Mouse (Mus musculus): ENCODE measurements around the gene Scd2. TPM values are rescaled to one million over a fixed set of nuclear protein-coding genes. Genes with fewer than 3 reads are reported as not detected.

Scd2 gene
- total and polyA plus RNA-seq, 3 experiments: 47.4 to 593 (median 392) TPM

- H3K9ac ChIP-seq (ENCODE audit: control insufficient read depth, low read depth, low read length, poor library complexity, severe bottlenecking): peak overlapping the region; percentile 82
- H3K36me3 ChIP-seq (ENCODE audit: control insufficient read depth in 1 of 2, insufficient read depth in 2 of 2, low read length in 2 of 2): peaks cover 12 to 41% of the 10 kb centered on the region in 2 experiments
- peak overlapping the region; percentile 31 to 66; a peak in 3 of 4 replicates for H3K4me3 ChIP-seq (ENCODE audit: control insufficient read depth in 1 of 2, insufficient read depth in 1 of 2, low read depth in 2 of 2, low read length in 2 of 2)
- DNase-seq (ENCODE audit: low read depth, low spot score): no peak
- peaks cover 15 to 52% of the 10 kb centered on the region in 2 experiments for H3K4me1 ChIP-seq (ENCODE audit: control insufficient read depth in 1 of 2, insufficient read depth in 2 of 2, low read length in 2 of 2)
- peaks cover 39% of the 10 kb centered on the region for H3K79me2 ChIP-seq (ENCODE audit: control insufficient read depth, insufficient read depth, low read length, poor library complexity)
- no peaks in the 10 kb centered on the region for H3K27me3 ChIP-seq (ENCODE audit: control insufficient read depth in 1 of 2, insufficient read depth in 2 of 2, low read length in 2 of 2)
- H3K27ac ChIP-seq (ENCODE audit: control insufficient read depth, low read depth, low read length): peak overlapping the region; percentile 96
- TF ChIP-seq ZC3H11A (IDR thresholded peaks at IDR 0.05; ENCODE audit: low read depth, low read length) (no peak), ELF1 (IDR thresholded peaks at IDR 0.05; ENCODE audit: low read depth, low read length) (no peak), RCOR1 (IDR thresholded peaks at IDR 0.05; ENCODE audit: low read depth, low read length) (no peak), GATA1 (IDR thresholded peaks at IDR 0.05; ENCODE audit: low read depth, low read length) (no peak), KAT2A (conservative IDR thresholded peaks at IDR 0.05; ENCODE audit: low read depth, low read length) (no peak), UBTF (IDR thresholded peaks at IDR 0.05; ENCODE audit: borderline replicate concordance, insufficient read depth, low read depth, low read length) (no peak), POLR2A (IDR thresholded peaks at IDR 0.05; ENCODE audit: control insufficient read depth in 1 of 2, insufficient read depth in 1 of 2, low read depth in 1 of 2, low read length in 2 of 2, poor library complexity in 1 of 2) (no peak), RAD21 (IDR thresholded peaks at IDR 0.05; ENCODE audit: low read depth, low read length) (no peak), ETS1 (IDR thresholded peaks at IDR 0.05; ENCODE audit: low read depth, low read length) (no peak), SIN3A (IDR thresholded peaks at IDR 0.05; ENCODE audit: low read length) (no peak), EP300 (IDR thresholded peaks at IDR 0.05; ENCODE audit: low read depth in 1 of 2, low read length in 2 of 2) (no peak), MEF2A (IDR thresholded peaks at IDR 0.05; ENCODE audit: extremely low read depth, insufficient replicate concordance, low read depth, low read length, poor library complexity, severe bottlenecking) (no peak), CHD1 (IDR thresholded peaks at IDR 0.05; ENCODE audit: low read depth, low read length) (no peak)
- no peaks in the 10 kb centered on the region for H3K9me3 ChIP-seq (replicated peaks; ENCODE audit: insufficient read depth, low read length)
Observed at GRCm38 (mm10) chr19:44292083-44292482, 1.4 kb upstream of the Scd2 start.

GRCm38 (mm10) chr19:44292483-44292882 lies 991 bp upstream of the Scd2 start:
- Histone ChIP-seq H3K4me1 (ENCODE audit: control insufficient read depth in 1 of 2, insufficient read depth in 2 of 2, low read length in 2 of 2) (peaks cover 12 to 55% of the 10 kb centered on the region in 2 experiments), H3K36me3 (ENCODE audit: control insufficient read depth in 1 of 2, insufficient read depth in 2 of 2, low read length in 2 of 2) (peaks cover 16 to 41% of the 10 kb centered on the region in 2 experiments), H3K9me3 (replicated peaks; ENCODE audit: insufficient read depth, low read length) (no peaks in the 10 kb centered on the region), H3K27me3 (ENCODE audit: control insufficient read depth in 1 of 2, insufficient read depth in 2 of 2, low read length in 2 of 2) (no peaks in the 10 kb centered on the region), H3K9ac (ENCODE audit: control insufficient read depth, low read depth, low read length, poor library complexity, severe bottlenecking) (peak overlapping the region; percentile 82), H3K4me3 (ENCODE audit: control insufficient read depth in 1 of 2, insufficient read depth in 1 of 2, low read depth in 2 of 2, low read length in 2 of 2) (peak overlapping the region; percentile 61 to 66), H3K27ac (ENCODE audit: control insufficient read depth, low read depth, low read length) (peak overlapping the region; percentile 96), H3K79me2 (ENCODE audit: control insufficient read depth, insufficient read depth, low read length, poor library complexity) (peaks cover 43% of the 10 kb centered on the region)
- DNase-seq (ENCODE audit: low read depth, low spot score): peak; percentile 92
- TF ChIP-seq SMC3 (IDR thresholded peaks at IDR 0.05; ENCODE audit: low read depth, low read length): 0 out of 2 replicates have a peak, but pooled peaks have one; percentile 6
- no peak; the same call in 1 of the 2 replicates for TF ChIP-seq JUND (IDR thresholded peaks at IDR 0.05; ENCODE audit: low read depth, low read length)
- TF ChIP-seq GABPA (IDR thresholded peaks at IDR 0.05; ENCODE audit: low read depth, low read length): peak; percentile 8; the same call in 1 of the 2 replicates
- peak; percentile 81 for TF ChIP-seq MXI1 (IDR thresholded peaks at IDR 0.05; ENCODE audit: low read depth, low read length)
- TF ChIP-seq ETS1 (IDR thresholded peaks at IDR 0.05; ENCODE audit: low read depth, low read length): peak; percentile 92
- peak; percentile 51; the same call in 1 of the 2 replicates for TF ChIP-seq MAFK (IDR thresholded peaks at IDR 0.05; ENCODE audit: borderline replicate concordance, low read depth, low read length)
- TF ChIP-seq ELF1 (IDR thresholded peaks at IDR 0.05; ENCODE audit: low read depth, low read length): 0 out of 2 replicates have a peak, but pooled peaks have one; percentile 38
- TF ChIP-seq MEF2A (IDR thresholded peaks at IDR 0.05; ENCODE audit: extremely low read depth, insufficient replicate concordance, low read depth, low read length, poor library complexity, severe bottlenecking): no peak
- TF ChIP-seq POLR2AphosphoS5 (IDR thresholded peaks at IDR 0.05; ENCODE audit: borderline replicate concordance, low read depth, low read length): no peak
- 0 out of 2 replicates have a peak, but pooled peaks have one; percentile 52 for TF ChIP-seq MYB (IDR thresholded peaks at IDR 0.05; ENCODE audit: low read depth, low read length)
- TF ChIP-seq CHD1 (IDR thresholded peaks at IDR 0.05; ENCODE audit: low read depth, low read length): 0 out of 2 replicates have a peak, but pooled peaks have one; percentile 24
- TF ChIP-seq TAL1 (IDR thresholded peaks at IDR 0.05; ENCODE audit: low read length): peak; percentile 47
- peak; percentile 69 for TF ChIP-seq MAX (IDR thresholded peaks at IDR 0.05; ENCODE audit: low read length)
- TF ChIP-seq RCOR1 (IDR thresholded peaks at IDR 0.05; ENCODE audit: low read depth, low read length): peak; percentile 73; the same call in 1 of the 2 replicates
- TF ChIP-seq ZKSCAN1 (IDR thresholded peaks at IDR 0.05; ENCODE audit: low read depth, low read length): no peak
- peak; percentile 80; the same call in 1 of the 2 replicates for TF ChIP-seq MAZ (IDR thresholded peaks at IDR 0.05; ENCODE audit: low read depth, low read length)
- no peak for TF ChIP-seq USF2 (IDR thresholded peaks at IDR 0.05; ENCODE audit: borderline replicate concordance in 1 of 2, insufficient read depth in 1 of 2, low read depth in 1 of 2, low read length in 2 of 2)
- peak; percentile 75 for TF ChIP-seq SIN3A (IDR thresholded peaks at IDR 0.05; ENCODE audit: low read length)
- TF ChIP-seq CHD2 (IDR thresholded peaks at IDR 0.05; ENCODE audit: low read length): peak; percentile 36; the same call in 1 of the 2 replicates
- peak; percentile 76 to 83 for TF ChIP-seq EP300 (IDR thresholded peaks at IDR 0.05; ENCODE audit: low read depth in 1 of 2, low read length in 2 of 2)
- TF ChIP-seq POLR2AphosphoS2 (IDR thresholded peaks at IDR 0.05; ENCODE audit: low read length): peak; percentile 25; the same call in 1 of the 2 replicates
- TF ChIP-seq E2F4 (IDR thresholded peaks at IDR 0.05; ENCODE audit: borderline replicate concordance, low read depth, low read length): no peak
- TF ChIP-seq BHLHE40 (IDR thresholded peaks at IDR 0.05; ENCODE audit: borderline replicate concordance, low read depth, low read length): peak; percentile 67; the same call in 1 of the 2 replicates

Data from MEL (cell line).